5 mouse cellular contexts compared by ENCODE assay signal in the genomic region with DNA sequence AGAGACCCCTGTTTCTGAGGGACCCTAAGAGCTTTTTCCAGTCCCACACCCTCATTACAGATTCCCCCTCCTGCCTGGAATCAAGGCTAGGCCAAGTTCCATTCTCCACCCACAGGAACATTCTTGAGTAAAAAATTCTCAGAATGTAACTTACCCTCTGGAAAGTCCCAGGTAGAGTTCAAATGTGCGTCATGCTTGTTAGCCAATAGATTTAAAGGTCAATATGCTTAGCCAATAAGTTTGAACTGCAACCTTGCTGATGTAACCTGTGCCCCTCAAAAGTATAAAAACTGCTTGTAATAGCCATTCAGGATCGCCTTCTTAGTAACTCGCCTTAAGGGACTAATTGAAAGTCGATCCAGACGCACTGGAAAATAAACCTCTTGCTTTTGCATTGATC.
DNase-seq lines count a peak whose midpoint lies in the region; ATAC-seq and TF ChIP-seq lines count a peak whose summit lies in the region.
"Not testable (repeated sequence)": the region's sequence is repeated elsewhere in the genome, so short reads cannot be mapped to it uniquely, and the experiment has no call there.

No protein-coding gene starts in this region.

- TF ChIP-seq CTCF in embryonic fibroblast, embryonic 13.5 days (IDR thresholded peaks at IDR 0.05; ENCODE audit: borderline replicate concordance, insufficient read depth, low read length), result not testable (repeated sequence)

- not testable (repeated sequence) for TF ChIP-seq POLR2A in embryonic fibroblast, embryonic 13.5 days (IDR thresholded peaks at IDR 0.05; ENCODE audit: low read depth, low read length)

- not testable (repeated sequence) for H3K4me3 ChIP-seq in embryonic fibroblast, embryonic 13.5 days (ENCODE audit: insufficient read depth, low read length)

- H3K27ac ChIP-seq in embryonic fibroblast, embryonic 13.5 days (ENCODE audit: insufficient read depth, low read length), result 0 out of 2 replicates have a peak overlapping the region, but pooled peaks have one; percentile 38

- ATAC-seq in CD4-positive, CD25-positive, alpha-beta regulatory T cell, adult 4 months, result peak; percentile 67

- peak; percentile 38 for DNase-seq in induced T-regulatory cell, adult 2 months (ENCODE audit: low read depth)
- peak; percentile 12 for DNase-seq in kidney, adult 11 months
- peak; percentile 16 to 38 for DNase-seq in kidney, adult 8-10 months

- H3K4me1 ChIP-seq in embryonic fibroblast, embryonic 13.5 days (ENCODE audit: control insufficient read depth, insufficient read depth, low read length), result not testable (repeated sequence)
